Mouse (Mus musculus): ENCODE results near the gene Lrsam1. TPM values are rescaled to one million over a fixed set of nuclear protein-coding genes. Genes with fewer than 3 reads are reported as not detected.

Lrsam1 gene
- polyA plus RNA-seq, 1 experiment: 26.0 TPM

DNA sequence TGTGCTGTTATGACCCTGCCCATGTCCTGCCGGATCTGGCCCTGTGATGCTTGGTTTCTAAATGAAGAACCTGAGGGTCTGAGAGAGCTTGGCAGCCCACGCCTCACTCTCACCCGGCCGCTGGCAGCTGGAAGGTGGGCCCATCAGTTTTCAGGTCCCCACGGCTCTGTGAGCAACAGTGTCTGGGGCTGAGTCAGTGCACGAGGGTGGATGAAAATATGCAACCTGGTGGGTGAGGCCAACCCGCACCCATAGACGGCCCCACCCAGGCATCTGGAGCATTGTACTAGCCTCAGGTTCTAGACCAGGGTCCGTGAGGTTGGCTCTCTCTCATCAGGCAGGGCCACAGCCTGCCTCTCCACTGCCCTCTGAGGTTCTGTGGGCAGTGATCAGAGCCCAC, 59.3 kb downstream of the Lrsam1 start:
- peak in 1 of 2 experiments; percentile 50 for DNase-seq (ENCODE audit: extremely low spot score in 1 of 2, low spot score in 1 of 2)

DNA sequence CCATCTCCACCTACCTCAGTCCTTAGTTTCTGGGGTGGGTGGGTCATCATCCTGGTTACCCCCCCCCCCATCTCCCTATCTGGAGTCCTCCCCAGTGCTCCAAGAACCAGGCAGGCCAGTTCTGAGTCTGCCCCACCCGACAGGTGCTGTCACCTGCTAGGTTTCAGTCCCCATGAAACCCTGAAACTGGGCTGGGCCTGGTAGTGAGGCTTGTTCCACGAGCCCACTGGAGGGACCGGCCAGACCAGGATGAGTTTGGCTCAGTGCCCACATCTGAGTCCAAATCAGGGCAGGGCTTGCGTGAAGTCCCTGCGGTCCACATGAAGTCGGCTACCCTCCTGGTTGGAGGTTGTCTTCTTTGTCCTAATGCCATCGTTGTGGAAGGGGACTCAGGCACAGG, 62.4 kb downstream of the Lrsam1 start:
- DNase-seq (ENCODE audit: extremely low spot score in 1 of 2, low spot score in 1 of 2): no peak

DNA sequence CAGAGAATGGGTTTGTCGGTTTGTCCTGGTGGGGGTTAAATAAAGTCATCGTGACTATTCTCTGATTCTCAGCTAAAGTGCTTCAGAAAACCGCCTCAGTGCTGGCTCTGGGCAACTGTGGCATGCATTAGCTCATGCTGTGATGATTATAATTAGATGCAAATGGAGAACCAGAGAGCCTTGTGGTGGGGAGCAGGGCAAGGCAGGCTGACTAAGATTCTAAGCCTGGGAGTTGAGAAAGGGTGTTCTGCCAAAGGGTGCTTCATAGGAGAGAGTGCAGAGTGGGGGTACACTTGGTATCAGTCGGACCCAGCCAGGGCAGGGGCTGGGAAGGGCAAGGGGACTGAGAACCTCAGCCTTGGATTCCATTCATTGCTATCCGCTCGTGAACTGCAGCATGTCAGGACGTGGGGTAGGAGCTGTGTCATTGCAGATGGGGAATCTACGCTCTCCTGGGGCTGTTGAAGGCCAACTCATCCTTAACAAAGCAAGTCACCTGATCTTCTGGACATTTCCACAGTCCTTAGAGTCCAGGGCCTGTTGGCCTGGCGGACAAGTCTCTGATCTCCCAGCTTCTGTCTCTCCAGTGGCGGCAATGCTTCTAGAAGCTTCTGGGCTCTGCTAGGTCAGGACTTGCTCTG, 64.8 kb downstream of the Lrsam1 start:
- DNase-seq (ENCODE audit: extremely low spot score in 1 of 2, low spot score in 1 of 2): peak in 1 of 2 experiments; percentile 65

DNA sequence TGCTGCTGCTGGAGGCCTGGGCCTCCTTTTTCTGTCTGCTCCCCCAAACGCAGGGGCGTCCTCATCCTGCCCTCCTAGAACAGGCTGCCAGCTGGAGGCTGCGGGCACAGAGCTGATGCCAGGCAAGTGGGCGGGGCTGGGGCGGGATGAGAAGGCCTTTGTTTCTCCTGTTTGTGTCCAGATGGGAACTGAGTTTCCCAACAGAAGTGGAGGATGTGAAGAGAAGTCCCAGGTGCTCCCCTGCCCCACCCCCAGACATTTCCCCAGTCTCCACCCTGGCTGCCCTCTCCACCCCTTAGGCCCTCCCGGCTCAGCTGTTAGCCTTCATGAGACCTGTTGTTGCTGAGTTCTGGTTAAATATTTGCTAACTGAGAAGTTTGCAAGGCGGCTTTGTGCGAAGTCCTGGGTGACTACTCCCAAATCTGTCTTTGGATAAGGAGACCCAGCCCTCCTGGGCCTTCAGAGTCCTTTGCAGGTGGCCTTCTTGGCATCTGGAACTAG, 65.8 kb downstream of the Lrsam1 start:
- DNase-seq (ENCODE audit: extremely low spot score in 1 of 2, low spot score in 1 of 2): no peak

DNA sequence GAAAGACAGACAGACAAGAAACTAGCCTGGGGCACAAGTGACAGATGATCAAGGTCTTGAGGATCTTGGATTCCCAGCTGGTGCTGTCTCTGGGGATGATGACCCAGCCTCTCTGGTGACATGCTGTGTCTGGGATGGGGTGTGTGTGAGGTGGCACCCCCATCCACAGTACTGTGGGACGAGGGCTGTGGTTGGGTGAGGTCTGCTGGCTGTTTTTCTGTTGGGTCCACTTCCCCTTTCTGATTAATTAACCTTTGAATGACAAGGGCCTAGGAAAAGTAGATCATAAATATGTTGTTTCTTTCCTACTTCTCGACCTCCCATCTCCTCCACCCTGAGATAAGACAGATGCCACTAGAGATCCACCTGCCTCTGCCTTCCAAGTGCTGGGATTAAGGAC, 67.3 kb downstream of the Lrsam1 start:
- DNase-seq (ENCODE audit: extremely low spot score in 1 of 2, low spot score in 1 of 2): no peak

DNA sequence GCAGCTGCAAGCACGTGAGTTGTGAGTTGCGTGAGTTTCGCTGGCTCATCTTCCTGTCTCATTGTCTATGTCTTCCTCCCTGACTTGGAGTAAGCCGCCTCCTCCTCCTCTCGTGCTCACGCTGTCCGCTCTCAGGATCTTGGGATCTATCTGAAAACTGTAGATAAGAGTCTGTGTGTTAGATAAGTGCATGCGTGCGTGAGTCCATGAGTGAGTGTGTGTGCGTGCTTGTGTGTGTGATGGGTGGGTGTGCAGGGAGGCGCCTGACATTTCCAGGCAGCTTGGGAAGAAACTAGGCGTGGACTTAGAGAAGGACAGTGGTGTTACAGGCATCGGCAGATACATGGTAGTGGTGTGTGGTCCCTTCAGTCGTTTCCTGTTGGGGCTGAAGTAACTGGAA, 68.9 kb downstream of the Lrsam1 start:
- DNase-seq (ENCODE audit: extremely low spot score in 1 of 2, low spot score in 1 of 2): no peak

DNA sequence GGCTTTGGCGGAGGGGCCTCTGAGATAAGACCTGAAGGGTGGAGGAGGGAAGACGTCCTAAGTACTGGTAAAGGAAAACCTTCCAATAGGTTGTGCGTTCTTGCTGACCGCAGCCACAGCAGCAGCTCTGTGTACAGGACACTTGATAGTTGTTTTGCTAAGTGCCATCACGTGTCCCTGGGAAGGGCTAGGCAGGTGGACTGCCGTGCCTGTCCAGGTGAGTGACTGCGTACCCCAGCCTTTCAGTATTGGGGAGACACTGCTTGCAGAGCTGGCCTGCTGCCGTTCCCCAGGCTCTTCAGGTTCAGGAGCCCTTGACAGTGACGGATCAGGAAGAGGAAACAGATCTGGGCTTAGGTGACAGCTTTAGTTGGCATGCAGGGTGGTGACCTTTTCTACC, 70.1 kb downstream of the Lrsam1 start:
- DNase-seq (ENCODE audit: extremely low spot score in 1 of 2, low spot score in 1 of 2): no peak

DNA sequence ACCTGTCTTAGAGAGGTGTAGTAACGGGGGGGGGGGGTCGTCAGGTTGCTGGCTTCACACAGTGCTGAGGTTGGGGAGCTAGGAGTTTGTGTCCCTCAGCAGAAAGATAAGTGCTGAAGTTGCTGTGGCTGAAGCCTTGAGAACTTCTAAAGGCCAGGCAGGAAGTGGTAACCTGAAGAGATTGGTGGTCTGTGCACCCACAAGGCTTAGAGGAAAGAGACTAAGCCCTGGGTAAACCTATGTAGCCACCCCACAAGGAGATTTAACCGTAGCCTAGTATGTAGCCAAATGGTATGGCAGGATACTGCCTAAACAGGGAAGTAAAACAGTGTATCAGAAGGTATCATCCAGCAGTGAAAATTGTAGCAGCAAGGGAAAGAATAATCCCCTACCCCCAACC, 71.1 kb downstream of the Lrsam1 start:
- no peak for DNase-seq (ENCODE audit: extremely low spot score in 1 of 2, low spot score in 1 of 2)

DNA sequence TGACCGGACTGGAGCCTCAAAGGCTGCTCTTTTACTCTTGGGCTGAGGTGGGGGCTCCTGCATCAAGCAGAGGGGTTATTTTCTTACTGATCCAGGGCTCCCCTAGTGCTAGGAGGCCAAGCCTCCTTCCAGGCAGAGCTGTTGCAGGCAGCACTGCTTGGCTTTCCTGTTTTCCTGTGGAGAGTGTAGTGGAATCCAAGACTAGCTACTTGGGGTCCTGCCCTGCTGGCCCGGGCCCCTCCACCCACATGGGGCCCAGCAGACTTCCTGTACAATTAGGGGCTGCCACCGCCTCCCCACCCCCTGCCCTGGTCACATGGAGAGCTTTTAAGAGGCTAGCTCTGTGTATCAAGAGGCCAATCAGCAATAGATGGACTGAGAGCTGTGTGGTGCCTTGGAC, 72.9 kb downstream of the Lrsam1 start:
- DNase-seq (ENCODE audit: extremely low spot score in 1 of 2, low spot score in 1 of 2): no peak

DNA sequence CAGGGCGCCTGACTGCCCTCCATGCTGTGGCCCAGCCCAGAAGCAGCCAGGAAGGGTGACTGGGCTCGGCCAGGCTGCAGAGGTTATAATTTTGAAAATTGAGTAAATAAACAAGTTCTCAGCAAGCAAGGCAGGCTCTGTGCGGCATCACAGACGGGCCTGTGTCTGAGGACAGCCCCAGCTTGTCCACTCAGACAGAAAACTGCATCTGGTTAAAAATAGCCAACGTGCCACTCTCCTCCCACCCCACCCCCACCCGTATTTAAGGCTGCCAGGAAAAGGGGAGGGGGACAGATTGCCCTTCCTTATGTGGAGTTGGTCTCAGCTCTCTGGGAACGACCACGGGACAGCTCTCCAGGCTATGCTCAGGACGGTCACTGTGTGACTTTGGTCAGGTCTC, 73.4 kb downstream of the Lrsam1 start:
- no peak for DNase-seq (ENCODE audit: extremely low spot score in 1 of 2, low spot score in 1 of 2)

DNA sequence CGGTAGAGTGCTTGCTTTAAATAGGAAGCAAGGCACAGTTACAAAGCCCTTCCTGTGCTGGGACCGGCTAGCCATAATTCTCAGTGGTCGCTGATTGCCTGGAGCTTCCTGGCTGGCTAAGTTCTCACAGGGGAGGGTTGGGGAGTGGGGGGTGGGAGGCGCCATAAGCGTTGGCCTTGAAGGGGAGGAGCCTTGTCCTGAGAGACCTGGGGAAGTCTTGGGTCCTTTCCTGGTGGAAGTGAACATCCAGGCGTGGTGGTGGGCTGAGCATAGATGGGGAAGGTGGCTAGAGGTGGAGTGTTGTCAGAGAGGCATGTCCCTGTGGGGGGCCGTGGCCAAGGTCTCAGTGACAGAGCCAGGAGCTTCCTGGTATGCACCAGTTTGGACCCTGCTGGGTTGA, 76.7 kb downstream of the Lrsam1 start:
- no peak for DNase-seq (ENCODE audit: extremely low spot score in 1 of 2, low spot score in 1 of 2)

DNA sequence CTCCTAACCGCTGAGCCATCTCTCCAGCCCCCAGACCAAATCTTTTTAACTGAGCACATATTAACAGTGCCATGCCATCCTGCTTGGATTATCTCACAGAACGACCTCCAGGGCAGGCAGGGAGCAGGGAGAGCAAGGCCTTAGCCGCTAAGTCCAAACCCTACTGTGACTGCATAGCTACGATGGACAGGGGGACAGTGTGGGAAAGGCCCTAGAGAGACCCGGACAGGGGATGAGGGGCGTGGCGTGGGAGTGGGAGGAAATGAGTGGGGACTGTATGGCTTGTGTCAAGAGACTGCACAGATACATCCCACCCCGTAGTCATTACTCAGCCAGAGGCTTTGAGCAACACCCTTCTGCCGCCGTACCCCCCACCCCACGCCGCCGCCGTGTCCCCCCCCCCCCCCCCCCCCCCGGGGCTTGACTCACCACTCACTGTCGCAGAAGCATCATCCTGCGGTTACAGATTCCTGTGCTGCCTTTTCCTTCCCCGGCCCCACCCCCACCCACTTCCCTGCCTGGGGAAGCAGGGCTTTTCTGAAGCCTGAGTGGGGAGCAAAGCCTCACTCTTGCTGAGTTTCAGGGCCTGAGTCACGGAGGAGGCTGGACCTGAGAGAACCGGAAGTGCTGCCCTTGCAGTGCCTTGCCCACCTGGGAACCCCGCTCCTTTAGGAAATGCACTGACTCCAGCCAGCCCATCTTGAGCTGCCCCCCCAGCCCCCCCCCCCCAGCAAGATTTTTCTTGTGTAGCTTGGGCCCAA, 79.0 kb downstream of the Lrsam1 start:
- DNase-seq (ENCODE audit: extremely low spot score in 1 of 2, low spot score in 1 of 2): no peak

DNA sequence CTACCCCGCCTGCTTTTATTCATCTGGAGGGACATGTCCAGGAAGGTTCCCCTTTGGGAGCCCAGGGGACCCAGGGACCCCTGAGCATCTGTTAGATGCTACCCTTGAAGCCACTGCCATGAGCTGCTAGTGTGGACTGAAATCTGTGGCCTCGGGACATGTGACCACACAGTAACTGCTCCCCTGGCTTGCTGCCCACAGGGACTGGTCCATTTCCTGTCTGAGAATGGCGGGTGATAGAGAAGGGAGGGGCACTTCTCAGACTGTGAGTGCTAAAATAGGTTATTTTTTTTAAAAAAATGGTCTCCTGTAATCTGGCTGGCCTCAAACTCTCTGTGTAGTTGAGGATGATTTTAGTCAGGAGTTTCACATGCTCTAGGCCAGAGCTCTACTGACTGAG, 79.7 kb downstream of the Lrsam1 start:
- peak in 1 of 2 experiments; percentile 65 for DNase-seq (ENCODE audit: extremely low spot score in 1 of 2, low spot score in 1 of 2)

DNA sequence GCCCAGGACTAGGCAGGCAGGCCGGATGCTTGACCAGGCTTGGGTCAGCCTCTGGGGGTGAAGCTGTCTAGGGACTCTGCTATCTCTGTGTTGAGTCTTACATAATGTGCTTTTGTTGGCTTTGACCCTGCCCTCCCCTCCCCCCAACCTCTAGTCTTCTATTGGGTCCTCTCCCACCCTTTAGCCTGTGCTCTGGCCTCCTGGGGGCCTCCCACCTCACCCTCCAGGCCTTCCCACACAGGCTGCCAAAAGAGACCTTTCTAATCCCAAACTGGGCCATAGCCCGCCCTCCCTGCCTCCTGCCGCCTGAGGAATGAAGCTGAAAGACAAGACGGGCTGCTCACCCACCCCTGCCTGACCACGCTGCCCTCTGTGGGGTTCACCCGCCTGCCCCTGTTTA, 80.4 kb downstream of the Lrsam1 start:
- DNase-seq (ENCODE audit: extremely low spot score in 1 of 2, low spot score in 1 of 2): no peak

DNA sequence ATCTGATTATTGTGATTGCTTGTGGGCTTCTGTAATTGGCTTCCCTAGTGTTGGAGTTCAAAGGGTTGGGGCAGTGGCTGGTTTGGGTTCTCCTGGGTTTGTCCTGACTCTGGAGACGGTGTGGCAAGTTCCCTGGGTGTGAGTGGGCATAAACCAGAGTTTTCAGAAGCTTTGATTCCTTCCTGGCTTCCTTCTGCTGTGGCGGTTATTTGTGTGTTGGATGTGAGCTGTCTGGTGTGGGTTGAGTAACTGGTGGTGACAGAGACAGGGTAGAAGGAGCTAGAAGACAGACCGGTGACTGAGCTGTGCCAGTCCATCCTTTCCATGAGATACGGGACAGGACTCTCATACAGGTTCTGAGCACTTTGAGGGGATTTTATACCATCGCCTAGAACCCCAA, 81.8 kb downstream of the Lrsam1 start:
- DNase-seq (ENCODE audit: extremely low spot score in 1 of 2, low spot score in 1 of 2): peak in 1 of 2 experiments; percentile 57

DNA sequence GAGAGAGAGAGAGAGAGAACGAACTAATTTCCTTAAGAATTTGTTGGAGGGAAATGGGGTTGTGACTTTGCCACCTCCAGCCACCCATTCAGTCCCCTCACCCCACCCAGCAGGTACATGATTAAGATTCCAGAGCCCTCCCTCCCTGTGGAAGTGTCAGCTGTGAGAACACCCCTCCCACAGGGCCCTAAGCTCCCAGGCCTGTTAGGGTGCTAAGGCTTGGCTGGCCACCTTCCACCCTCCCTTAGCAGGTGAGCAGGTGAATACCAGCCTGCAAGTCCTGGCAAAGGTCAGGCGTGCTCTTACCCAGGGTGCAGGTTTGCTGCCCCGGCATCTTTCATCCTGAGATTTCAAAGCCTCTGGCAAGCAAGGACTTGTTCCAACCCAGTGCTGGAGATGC, 83.0 kb downstream of the Lrsam1 start:
- DNase-seq (ENCODE audit: extremely low spot score in 1 of 2, low spot score in 1 of 2): no peak

DNA sequence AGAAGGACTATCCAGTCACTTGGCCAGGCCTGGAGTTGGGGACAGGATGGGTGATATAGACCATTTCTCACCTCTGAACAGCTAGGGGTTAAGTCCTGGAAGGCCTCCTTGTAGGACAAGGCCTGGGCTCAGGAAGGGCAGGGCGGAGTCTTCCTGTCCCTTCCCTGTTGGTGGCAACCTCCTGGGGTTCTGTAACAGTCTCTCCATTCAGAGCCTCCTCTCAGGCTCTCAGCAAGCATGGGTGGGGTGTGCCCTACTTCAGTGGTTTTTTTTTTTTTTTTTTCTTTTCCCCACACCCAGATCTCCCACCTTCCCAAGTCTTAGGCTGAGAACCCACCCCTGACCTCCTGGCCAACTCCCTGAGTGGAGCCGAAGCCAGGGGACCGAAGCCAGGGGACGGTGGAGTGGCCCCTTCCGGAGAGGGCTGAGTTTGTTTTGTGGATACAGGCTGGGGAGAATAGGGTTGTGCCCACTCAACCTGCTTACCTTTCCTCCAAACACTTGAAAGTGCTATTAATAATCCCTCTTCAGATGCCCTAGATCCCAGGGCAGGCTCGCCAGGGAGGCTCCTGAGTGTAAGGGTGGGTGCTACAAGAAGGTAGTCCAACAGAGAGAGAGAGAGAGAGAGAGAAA, 83.5 kb downstream of the Lrsam1 start:
- DNase-seq (ENCODE audit: extremely low spot score in 1 of 2, low spot score in 1 of 2): no peak

DNA sequence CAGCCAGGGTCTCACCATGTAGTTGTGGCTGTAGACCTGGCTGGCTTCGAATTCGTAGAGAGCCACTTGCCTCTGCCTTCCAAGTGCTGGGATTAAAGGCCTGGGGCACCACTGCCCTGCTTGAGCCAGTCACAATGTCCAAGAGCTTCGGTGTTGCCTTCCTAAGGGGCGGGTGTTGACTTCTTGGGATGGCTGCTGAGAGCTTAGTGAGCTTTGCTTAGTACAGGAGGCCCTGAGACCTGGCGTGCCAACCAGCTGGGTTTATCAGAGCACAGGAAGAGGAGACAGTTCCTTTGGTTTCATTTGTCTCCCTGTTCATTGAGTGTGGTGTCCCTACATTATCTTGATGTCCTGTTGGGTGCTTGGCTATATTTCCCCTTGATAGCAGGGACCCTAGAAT, 84.1 kb downstream of the Lrsam1 start:
- DNase-seq (ENCODE audit: extremely low spot score in 1 of 2, low spot score in 1 of 2): no peak

DNA sequence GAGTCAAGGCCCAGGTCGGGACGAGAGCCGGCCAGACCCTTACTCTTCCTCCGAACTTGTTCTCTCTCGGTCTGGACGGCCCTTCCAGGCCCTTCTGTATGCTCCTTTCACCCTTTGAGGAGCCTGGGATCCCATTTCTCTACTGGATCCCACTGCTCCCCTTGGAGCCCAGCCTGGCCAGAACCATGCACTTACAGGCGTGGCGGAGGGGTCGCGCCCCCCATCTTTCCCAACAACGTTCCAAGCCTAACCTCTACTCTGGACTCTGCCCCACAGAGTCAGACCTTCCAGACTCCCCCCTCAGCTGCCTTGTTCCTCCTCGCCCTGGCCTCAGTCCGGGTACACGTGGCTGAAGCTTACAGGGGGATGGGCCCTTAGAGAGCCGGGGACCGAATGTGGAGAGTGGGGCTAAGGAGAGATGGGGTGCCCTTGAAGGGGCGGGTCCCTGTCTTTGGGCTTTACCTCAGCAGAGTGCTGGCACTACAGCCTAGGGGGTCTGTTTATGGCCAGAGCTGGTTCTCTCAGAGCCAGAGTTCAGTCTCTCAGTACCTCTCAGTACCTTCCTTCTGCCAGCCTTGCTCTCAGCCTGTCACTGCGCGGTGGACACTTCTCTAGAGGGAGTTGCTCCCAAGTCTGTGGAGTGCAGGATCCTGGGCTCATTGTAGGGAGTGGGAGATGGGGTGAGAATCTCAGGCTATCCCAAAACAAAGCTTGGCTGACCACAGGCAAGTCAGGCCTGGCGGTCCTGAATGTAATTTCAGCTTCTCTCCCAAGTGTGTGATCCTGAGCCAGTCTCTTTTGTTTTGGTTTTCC, 84.7 kb downstream of the Lrsam1 start:
- no peak for DNase-seq (ENCODE audit: extremely low spot score in 1 of 2, low spot score in 1 of 2)

DNA sequence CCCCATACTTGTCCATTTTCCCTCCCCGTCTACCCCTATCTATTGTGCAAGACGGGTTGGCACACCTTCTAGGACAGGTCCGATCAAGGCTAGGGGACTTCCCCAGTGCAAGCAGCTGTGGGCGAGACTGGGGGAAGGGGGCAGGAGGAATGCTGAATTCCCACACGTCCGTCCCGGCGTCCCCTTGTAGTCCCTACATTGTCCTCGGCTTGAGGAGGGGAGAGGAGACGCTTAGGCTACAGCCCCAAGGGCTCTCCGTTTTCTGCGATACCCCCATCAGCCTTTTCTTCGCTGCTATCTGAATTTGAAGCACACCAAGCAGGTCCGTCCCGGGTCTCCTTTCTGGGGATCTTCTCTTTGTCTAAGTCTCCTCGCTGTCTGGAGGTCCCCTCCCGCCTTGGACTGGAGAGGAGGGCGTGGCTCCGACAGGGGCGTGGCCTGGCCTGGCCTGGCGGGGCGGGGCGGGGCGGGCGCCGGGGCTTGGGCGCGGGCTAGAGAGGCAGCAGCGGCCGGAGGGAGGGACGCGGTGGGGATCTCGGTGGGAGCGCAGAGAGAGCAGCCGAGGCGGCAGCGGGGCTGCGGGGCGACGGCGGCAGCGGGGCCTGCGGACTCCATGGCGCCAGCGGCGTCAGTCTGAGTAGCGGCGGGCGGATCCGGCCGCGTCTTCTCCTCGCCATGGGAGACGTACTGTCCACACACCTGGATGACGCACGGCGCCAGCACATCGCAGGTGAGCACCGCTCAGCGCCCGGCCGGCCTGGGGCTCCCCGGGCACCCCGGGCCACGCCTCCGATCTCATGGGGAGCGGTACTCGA, 85.5 kb downstream of the Lrsam1 start, which contains the start of gene Fam129b:
Gene Fam129b, plus strand, starts transcription at position 440 of the 815 bp plus-strand sequence.
- peak in 1 of 2 experiments; percentile 76 for DNase-seq (ENCODE audit: extremely low spot score in 1 of 2, low spot score in 1 of 2)
